Mouse (Mus musculus) lung, postnatal 36 days (tissue): Measurements from ENCODE around the gene Gm12185.
A peak's percentile ranks its signal among the peaks of the same experiment; 100 is the strongest.
"Not testable (repeated sequence)": the region's sequence is repeated elsewhere in the genome, so short reads cannot be mapped to it uniquely, and the experiment has no call there.

ENCODE experiments used
- DNase-seq: peaks from one replicate; pipeline ENCODE4 v3.0.0; 2022; ENCODE audit warnings: mixed read lengths

Gene Gm12185

GRCm38 (mm10) chr11:48991740-48992520 is at the start of gene Gm12185:
Gene Gm12185 (minus strand): TSS chr11:48992226.
- DNase-seq = peak; percentile 23

- DNase-seq = not testable (repeated sequence)
Measured at GRCm38 (mm10) chr11:49012074-49012473, 20.0 kb upstream of the Gm12185 start.

- not testable (repeated sequence) for DNase-seq
Measured at GRCm38 (mm10) chr11:49006785-49007184, 14.8 kb upstream of the Gm12185 start.

- DNase-seq = not testable (repeated sequence)
Measured at GRCm38 (mm10) chr11:49006317-49006716, 14.3 kb upstream of the Gm12185 start.

- DNase-seq = not testable (repeated sequence)
Measured at GRCm38 (mm10) chr11:49000411-49000810, 8.4 kb upstream of the Gm12185 start.

- DNase-seq = peak; percentile 19
Measured at GRCm38 (mm10) chr11:48994018-48994417, 2.0 kb upstream of the Gm12185 start, which contains the start of gene Tgtp1. Gene Tgtp1 (minus strand): TSS chr11:48994172.

- not testable (repeated sequence) for DNase-seq
Measured at GRCm38 (mm10) chr11:48993296-48993695, 1.3 kb upstream of the Gm12185 start.

GRCm38 (mm10) chr11:48989981-48990380 is 2.0 kb downstream of the Gm12185 start:
- not testable (repeated sequence) for DNase-seq

- not testable (repeated sequence) for DNase-seq
Measured at GRCm38 (mm10) chr11:48988219-48988618, 3.8 kb downstream of the Gm12185 start.

GRCm38 (mm10) chr11:48982848-48983247 is 9.2 kb downstream of the Gm12185 start:
- not testable (repeated sequence) for DNase-seq

- not testable (repeated sequence) for DNase-seq
Measured at GRCm38 (mm10) chr11:48980052-48980451, 12.0 kb downstream of the Gm12185 start.

- not testable (repeated sequence) for DNase-seq
Measured at GRCm38 (mm10) chr11:48979251-48979650, 12.8 kb downstream of the Gm12185 start, which contains the start of gene 9930111J21Rik1. Gene 9930111J21Rik1 (minus strand): TSS chr11:48979398.

GRCm38 (mm10) chr11:48978240-48978939 is 13.6 kb downstream of the Gm12185 start, which contains the start of gene Olfr56:
Gene Olfr56 (plus strand): TSS chr11:48978889.
- not testable (repeated sequence) for DNase-seq

GRCm38 (mm10) chr11:48974686-48975085 is 17.3 kb downstream of the Gm12185 start:
- not testable (repeated sequence) for DNase-seq

GRCm38 (mm10) chr11:48946090-48946489 is 45.9 kb downstream of the Gm12185 start, which contains the start of gene Psme2b:
Gene Psme2b (minus strand): TSS chr11:48946190.
- not testable (repeated sequence) for DNase-seq

GRCm38 (mm10) chr11:48939286-48939685 is 52.7 kb downstream of the Gm12185 start:
- not testable (repeated sequence) for DNase-seq

GRCm38 (mm10) chr11:48935291-48935690 is 56.7 kb downstream of the Gm12185 start:
- not testable (repeated sequence) for DNase-seq

GRCm38 (mm10) chr11:48933923-48934322 is 58.1 kb downstream of the Gm12185 start:
- not testable (repeated sequence) for DNase-seq

GRCm38 (mm10) chr11:48933422-48933821 is 58.6 kb downstream of the Gm12185 start:
- not testable (repeated sequence) for DNase-seq

GRCm38 (mm10) chr11:48928068-48928467 is 64.0 kb downstream of the Gm12185 start:
- not testable (repeated sequence) for DNase-seq

- not testable (repeated sequence) for DNase-seq
Measured at GRCm38 (mm10) chr11:48926437-48926836, 65.6 kb downstream of the Gm12185 start.

GRCm38 (mm10) chr11:48923818-48924217 is 68.2 kb downstream of the Gm12185 start:
- DNase-seq = not testable (repeated sequence)

- no peak for DNase-seq
Measured at GRCm38 (mm10) chr11:48918380-48918779, 73.6 kb downstream of the Gm12185 start.
